Mouse (Mus musculus) ES-Bruce4 (cell line): ENCODE measurements around the gene Msantd3. TPM values are rescaled to one million over a fixed set of nuclear protein-coding genes. Genes with fewer than 3 reads are reported as not detected.

ENCODE experiments used
- H3K27ac ChIP-seq: 2 replicates; pipeline ENCODE4 v1.5.1; 2012; ENCODE audit warnings: low read length, inconsistent platforms; ENCODE audit not compliant: insufficient read depth
- H3K27me3 ChIP-seq: 2 replicates; pipeline ENCODE4 v1.6.1; 2012; ENCODE audit warnings: mild to moderate bottlenecking, low read length, inconsistent platforms; ENCODE audit not compliant: control insufficient read depth, poor library complexity, insufficient read depth, severe bottlenecking
- H3K36me3 ChIP-seq: 2 replicates; pipeline ENCODE4 v1.6.1; 2012; ENCODE audit warnings: inconsistent platforms, mild to moderate bottlenecking, low read length, moderate library complexity; ENCODE audit not compliant: control insufficient read depth, poor library complexity, insufficient read depth, severe bottlenecking
- H3K4me1 ChIP-seq: one replicate; pipeline ENCODE4 v1.8.1; 2011; ENCODE audit warnings: low read length; ENCODE audit not compliant: control insufficient read depth, insufficient read depth
- H3K4me3 ChIP-seq: 2 replicates; pipeline ENCODE4 v1.5.1; 2011; ENCODE audit warnings: low read depth, mild to moderate bottlenecking, low read length
- H3K9ac ChIP-seq: 2 replicates; pipeline ENCODE4 v1.6.1; 2012; ENCODE audit warnings: low read depth, mild to moderate bottlenecking, inconsistent platforms; ENCODE audit not compliant: poor library complexity, severe bottlenecking
- H3K9me3 ChIP-seq: replicated peaks from 2 replicates; pipeline ENCODE4 v1.6.1; 2012; ENCODE audit warnings: mild to moderate bottlenecking, low read length, inconsistent platforms; ENCODE audit not compliant: control insufficient read depth, poor library complexity, insufficient read depth, severe bottlenecking
- CTCF ChIP-seq: IDR thresholded peaks from one replicate; pipeline ENCODE4 v1.8.1; 2011; ENCODE audit warnings: low read depth, low read length
- EP300 ChIP-seq: IDR thresholded peaks from 2 replicates; pipeline ENCODE4 v1.6.1; 2011; ENCODE audit warnings: low read depth, low read length; ENCODE audit not compliant: insufficient read depth
- POLR2A ChIP-seq: IDR thresholded peaks from one replicate; pipeline ENCODE4 v1.8.1; 2011; ENCODE audit warnings: low read length; ENCODE audit not compliant: insufficient read depth
- polyA plus RNA-seq: library from polyadenylated mRNA; stranded (reverse); fragments of >200 nt; gene quantifications from 2 replicates; pipeline ENCODE4 v1.2.4, GENCODE M21; 2011; ENCODE audit warnings: low read depth; ENCODE audit not compliant: missing spikeins, insufficient read depth, insufficient read length

Msantd3 gene
- polyA plus RNA-seq, 1 experiment = 34.9 TPM

GRCm38 (mm10) chr4:48581993-48582392 is 42.3 kb downstream of the Msantd3 start:
- H3K4me1 ChIP-seq = peaks cover 3% of the 10 kb centered on the region
- no peak for TF ChIP-seq EP300
- TF ChIP-seq CTCF = no peak
- TF ChIP-seq POLR2A = no peak
- H3K27ac ChIP-seq = no peak overlapping the region
- no peaks in the 10 kb centered on the region for H3K27me3 ChIP-seq
- no peak overlapping the region for H3K9ac ChIP-seq
- H3K36me3 ChIP-seq = no peaks in the 10 kb centered on the region
- no peaks in the 10 kb centered on the region; the same call in 1 of the 2 replicates for H3K9me3 ChIP-seq
- no peak overlapping the region for H3K4me3 ChIP-seq

- no peaks in the 10 kb centered on the region for H3K9me3 ChIP-seq
- no peak overlapping the region for H3K27ac ChIP-seq
- no peak overlapping the region for H3K4me3 ChIP-seq
- H3K4me1 ChIP-seq = peaks cover 3% of the 10 kb centered on the region
- no peaks in the 10 kb centered on the region for H3K27me3 ChIP-seq
- no peak overlapping the region for H3K9ac ChIP-seq
- 0 out of 2 replicates have a peak, but pooled peaks cover 2% of the 10 kb centered on the region for H3K36me3 ChIP-seq
- no peak for TF ChIP-seq EP300
- no peak for TF ChIP-seq POLR2A
- no peak for TF ChIP-seq CTCF
Observed at GRCm38 (mm10) chr4:48582941-48583340, 43.2 kb downstream of the Msantd3 start.

- peak within 1 kb of the TSS; percentile 92 for H3K9ac ChIP-seq
- no peaks in the 10 kb centered on the region for H3K27me3 ChIP-seq
- TF ChIP-seq EP300 = 0 out of 2 replicates have a peak, but pooled peaks have one; percentile 7
- TF ChIP-seq CTCF = no peak
- no peak for TF ChIP-seq POLR2A
- peaks cover 6% of the 10 kb centered on the region; the same call in 1 of the 2 replicates for H3K36me3 ChIP-seq
- no peaks in the 10 kb centered on the region for H3K4me1 ChIP-seq
- H3K4me3 ChIP-seq = peak within 1 kb of the TSS; percentile 89
- H3K27ac ChIP-seq = peak within 1 kb of the TSS; percentile 37
- H3K9me3 ChIP-seq = no peaks in the 10 kb centered on the region
Observed at GRCm38 (mm10) chr4:48584421-48585240, 44.9 kb downstream of the Msantd3 start, which contains the start of gene Tmeff1. Gene Tmeff1 (plus strand): TSS chr4:48585174.

GRCm38 (mm10) chr4:48585241-48586098 is 45.7 kb downstream of the Msantd3 start:
- Histone ChIP-seq H3K27me3 (no peaks in the 10 kb centered on the region), H3K36me3 (peaks cover 6% of the 10 kb centered on the region; the same call in 1 of the 2 replicates), H3K9me3 (no peaks in the 10 kb centered on the region), H3K4me3 (peak overlapping the region; percentile 89), H3K4me1 (no peaks in the 10 kb centered on the region), H3K27ac (peak overlapping the region; percentile 27), H3K9ac (peak overlapping the region; percentile 92)
- TF ChIP-seq CTCF (no peak), POLR2A (no peak), EP300 (no peak)

- no peak for TF ChIP-seq POLR2A
- TF ChIP-seq EP300 = peak; percentile 63; the same call in 1 of the 2 replicates
- peak overlapping the region; percentile 92 for H3K9ac ChIP-seq
- peak overlapping the region; percentile 89 for H3K4me3 ChIP-seq
- no peaks in the 10 kb centered on the region for H3K27me3 ChIP-seq
- H3K36me3 ChIP-seq = peaks cover 6% of the 10 kb centered on the region; the same call in 1 of the 2 replicates
- peak overlapping the region; percentile 27 for H3K27ac ChIP-seq
- H3K9me3 ChIP-seq = no peaks in the 10 kb centered on the region
- H3K4me1 ChIP-seq = no peaks in the 10 kb centered on the region
Observed at GRCm38 (mm10) chr4:48586099-48586821, 46.5 kb downstream of the Msantd3 start.
